Mouse (Mus musculus) limb, embryonic 14.5 days (tissue): ENCODE measurements around the gene Rptor. TPM values are rescaled to one million over a fixed set of nuclear protein-coding genes. Genes with fewer than 3 reads are reported as not detected.

Source experiments
- ATAC-seq: fragments of 200-750 bp; cut with Nextera tagmentation; 2 replicates; pipeline ENCODE4 v1.8.0; 2017; ENCODE audit warnings: low read depth, moderate number of reproducible peaks, moderate TSS enrichment; ENCODE audit not compliant: low FRiP score
- DNase-seq: peaks from one replicate; pipeline ENCODE4 v3.0.0-alpha.2; 2015; ENCODE audit warnings: low spot score
- H3K27ac ChIP-seq: fragments of 300-500 bp; sonication (generic); replicated peaks from 2 replicates; pipeline ENCODE4 v1.5.1; 2014; ENCODE audit warnings: low read depth, mild to moderate bottlenecking, low read length, moderate library complexity, mixed read lengths
- H3K27me3 ChIP-seq: fragments of 300-500 bp; sonication (generic); 2 replicates; pipeline ENCODE4 v1.6.1; 2014; ENCODE audit warnings: low read length, mixed read lengths; ENCODE audit not compliant: control insufficient read depth, insufficient read depth
- H3K36me3 ChIP-seq: fragments of 300-500 bp; sonication (generic); 2 replicates; pipeline ENCODE4 v1.6.1; 2014; ENCODE audit warnings: mild to moderate bottlenecking, low read length, moderate library complexity, mixed read lengths; ENCODE audit not compliant: control insufficient read depth, insufficient read depth
- H3K4me1 ChIP-seq: fragments of 300-500 bp; sonication (generic); 2 replicates; pipeline ENCODE4 v1.6.1; 2014; ENCODE audit warnings: antibody characterized with exemption, low read length, mixed read lengths; ENCODE audit not compliant: control insufficient read depth, insufficient read depth
- H3K4me2 ChIP-seq: fragments of 300-500 bp; sonication (generic); replicated peaks from 2 replicates; pipeline ENCODE4 v1.6.1; 2014; ENCODE audit warnings: low read depth, mild to moderate bottlenecking, low read length, moderate library complexity; ENCODE audit not compliant: severe bottlenecking
- H3K4me3 ChIP-seq: fragments of 300-500 bp; sonication (generic); replicated peaks from 2 replicates; pipeline ENCODE4 v1.5.1; 2014; ENCODE audit warnings: low read length
- H3K9ac ChIP-seq: fragments of 300-500 bp; sonication (generic); 2 replicates; pipeline ENCODE4 v1.6.1; 2014; ENCODE audit warnings: mild to moderate bottlenecking, low read depth, low read length, moderate library complexity; ENCODE audit not compliant: severe bottlenecking
- H3K9me3 ChIP-seq: fragments of 300-500 bp; sonication (generic); 2 replicates; pipeline ENCODE4 v1.6.1; 2016; ENCODE audit warnings: low read length; ENCODE audit not compliant: control insufficient read depth
- POLR2A ChIP-seq: fragments of 200-500 bp; IDR thresholded peaks from 2 replicates; pipeline ENCODE4 v1.8.0; 2012; ENCODE audit warnings: inconsistent platforms, mild to moderate bottlenecking, moderate library complexity, borderline replicate concordance; ENCODE audit not compliant: insufficient read depth, insufficient read length; ENCODE audit errors: extremely low read depth
- WGBS: fragments of 180-500 bp; shearing (Covaris S2); extraction: QIAGEN DNeasy Blood & Tissue Kit; methylation state at CpG from one replicate; pipeline ENCODE4 v1.1.7; 2014; 5-methylcytosine and 5-hydroxymethylcytosine counted together
- polyA plus RNA-seq, 2 experiments: library from polyadenylated mRNA; depleted of rRNA in 1 of 2; stranded (reverse) in 1 of 2; unstranded in 1 of 2; fragments of >200 nt; fragmentation: Nextera tagmentation in 1 of 2; extraction: Ambion mirVana in 1 of 2; gene quantifications; 2 replicates each; pipeline versions ENCODE4 v1.2.1 to v1.2.3; 2012 to 2014

Gene Rptor
- polyA plus RNA-seq, 2 experiments = 13.7 to 24.3 TPM

DNA sequence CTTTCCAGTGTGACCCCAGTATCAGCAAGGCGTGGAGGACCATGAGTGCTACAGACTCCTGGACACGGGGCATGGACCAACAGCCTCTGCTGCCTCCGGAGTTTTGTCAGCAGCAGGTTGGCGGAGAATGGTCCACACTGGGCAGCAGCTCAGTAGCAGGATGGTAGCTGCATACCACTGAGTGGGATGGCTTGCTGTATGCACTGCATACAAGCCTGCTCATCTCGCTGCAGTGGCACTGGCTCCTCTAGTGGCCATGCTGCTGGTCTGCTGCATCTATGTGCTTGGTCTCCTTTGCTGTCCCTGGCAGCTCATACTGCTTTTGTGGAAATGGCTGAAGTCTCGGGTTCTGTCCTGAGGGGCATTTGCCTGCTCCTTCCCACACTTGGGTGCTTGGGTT is 34.8 kb downstream of the Rptor start:
- H3K4me3 ChIP-seq = no peak overlapping the region
- no peak for TF ChIP-seq POLR2A
- no peaks in the 10 kb centered on the region for H3K4me1 ChIP-seq
- H3K27me3 ChIP-seq = no peaks in the 10 kb centered on the region
- H3K9me3 ChIP-seq = no peaks in the 10 kb centered on the region
- no peak overlapping the region for H3K27ac ChIP-seq
- WGBS = 77% methylated on average over 6 of the region's 6 CpGs
- ATAC-seq (no peak), DNase-seq (no peak)
- H3K36me3 ChIP-seq = no peaks in the 10 kb centered on the region
- H3K4me2 ChIP-seq = no peak overlapping the region
- no peak overlapping the region; the same call in 1 of the 2 replicates for H3K9ac ChIP-seq

DNA sequence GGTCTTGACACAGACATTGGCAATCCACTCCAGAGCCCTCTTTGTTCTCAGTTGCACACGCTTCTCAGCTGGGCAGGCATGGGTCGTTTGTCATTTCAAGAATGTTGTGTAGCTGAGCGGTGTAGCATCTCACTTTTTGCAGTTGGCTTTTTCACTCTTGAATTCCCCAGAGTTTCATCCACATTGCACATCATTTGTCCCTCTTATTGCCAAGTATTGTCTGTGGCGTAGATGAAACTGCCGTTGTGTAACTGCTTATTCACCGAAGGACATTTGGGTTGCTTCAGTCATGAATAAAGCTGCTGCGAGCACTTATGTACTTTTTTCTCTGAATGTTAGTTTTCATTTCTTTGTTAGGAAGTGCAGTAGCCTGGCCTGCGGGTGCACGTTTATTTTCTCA is 37.8 kb downstream of the Rptor start:
- H3K9ac ChIP-seq = no peak overlapping the region
- no peaks in the 10 kb centered on the region for H3K9me3 ChIP-seq
- no peaks in the 10 kb centered on the region; the same call in 1 of the 2 replicates for H3K4me1 ChIP-seq
- H3K4me2 ChIP-seq = no peak overlapping the region
- H3K27me3 ChIP-seq = no peaks in the 10 kb centered on the region
- H3K4me3 ChIP-seq = no peak overlapping the region
- ATAC-seq = no peak
- no peaks in the 10 kb centered on the region for H3K36me3 ChIP-seq
- no peak overlapping the region for H3K27ac ChIP-seq
- no peak for TF ChIP-seq POLR2A
- DNase-seq = no peak
- WGBS = 84% methylated on average over 9 of the region's 9 CpGs

DNA sequence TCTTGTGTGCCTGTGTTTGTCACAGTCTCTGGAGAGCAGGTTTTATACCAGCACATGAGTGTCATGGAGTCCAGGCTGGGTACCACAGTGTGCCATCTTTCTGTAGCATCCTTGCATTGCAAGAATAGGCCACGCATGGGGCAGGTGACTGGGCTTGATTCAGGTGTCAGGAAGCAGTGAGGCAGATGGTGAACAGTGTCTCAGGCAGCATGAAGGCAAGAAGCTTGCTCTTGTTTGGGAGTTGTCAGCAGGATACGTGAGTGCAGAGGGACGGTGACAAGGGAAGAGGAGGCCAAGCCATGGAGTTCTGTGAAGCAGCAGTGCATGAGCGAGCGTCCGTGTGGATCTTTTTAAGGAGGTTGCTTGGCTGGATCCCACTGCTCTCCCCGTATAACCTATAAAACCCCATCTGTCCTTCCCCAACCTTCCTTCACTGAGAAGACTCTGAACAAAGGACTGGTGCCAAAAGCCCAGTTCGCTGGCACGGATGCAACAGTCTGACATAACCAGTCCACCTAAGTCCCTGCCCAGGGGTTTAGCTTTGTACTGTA is 39.2 kb downstream of the Rptor start:
- Histone ChIP-seq H3K4me1 (no peaks in the 10 kb centered on the region; the same call in 1 of the 2 replicates), H3K27me3 (no peaks in the 10 kb centered on the region), H3K36me3 (no peaks in the 10 kb centered on the region), H3K9ac (no peak overlapping the region), H3K27ac (no peak overlapping the region), H3K9me3 (no peaks in the 10 kb centered on the region), H3K4me3 (no peak overlapping the region), H3K4me2 (no peak overlapping the region)
- ATAC-seq (no peak), DNase-seq (no peak)
- WGBS = 75% methylated on average over 9 of the region's 9 CpGs
- TF ChIP-seq POLR2A = no peak

DNA sequence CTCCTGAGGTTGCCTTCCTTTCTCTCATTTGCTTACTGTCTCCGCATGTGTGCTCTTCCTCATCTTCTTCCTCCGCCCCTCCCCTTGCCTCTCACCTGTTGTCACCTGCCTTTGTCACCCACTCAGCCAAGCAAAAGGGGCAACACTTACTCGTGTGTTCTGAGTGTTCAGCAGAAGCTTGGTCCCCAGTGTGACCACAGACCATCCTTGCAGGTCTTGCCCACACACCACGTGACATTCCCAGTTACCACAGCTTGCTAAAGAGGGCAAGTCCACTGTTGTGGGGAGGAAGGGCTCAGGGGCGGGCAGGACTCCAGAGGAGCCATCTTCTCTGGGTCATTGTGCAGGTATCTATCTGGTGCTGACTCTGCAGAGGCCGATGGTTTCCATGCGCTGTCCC is 40.6 kb downstream of the Rptor start:
- Histone ChIP-seq H3K27ac (no peak overlapping the region), H3K4me1 (peaks cover 3% of the 10 kb centered on the region; the same call in 1 of the 2 replicates), H3K4me3 (no peak overlapping the region), H3K9ac (no peak overlapping the region), H3K27me3 (no peaks in the 10 kb centered on the region), H3K4me2 (no peak overlapping the region), H3K9me3 (no peaks in the 10 kb centered on the region), H3K36me3 (no peaks in the 10 kb centered on the region)
- TF ChIP-seq POLR2A = no peak
- ATAC-seq (no peak), DNase-seq (no peak)
- 91% methylated on average over 7 of the region's 7 CpGs for WGBS

DNA sequence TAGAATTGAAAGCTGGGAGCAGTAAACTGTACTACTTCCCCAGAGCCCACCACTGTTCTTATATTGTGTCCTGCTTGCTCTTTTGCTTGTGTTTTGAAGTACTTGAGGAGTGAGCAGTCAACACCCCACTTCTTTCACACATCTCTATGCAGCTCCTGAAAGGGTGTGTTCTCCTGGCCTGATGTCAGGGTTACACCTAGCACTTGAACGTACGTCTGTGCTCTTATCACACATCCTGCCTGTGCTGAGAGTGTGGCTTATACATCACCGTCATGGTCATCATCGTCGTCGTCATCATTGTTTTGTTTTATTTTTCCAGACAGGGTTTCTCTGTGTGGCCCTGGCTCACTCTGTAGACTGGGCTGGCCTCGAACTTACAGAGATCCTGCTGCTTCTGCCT is 41.4 kb downstream of the Rptor start:
- H3K4me3 ChIP-seq = no peak overlapping the region
- no peak for ATAC-seq
- H3K27me3 ChIP-seq = no peaks in the 10 kb centered on the region
- H3K4me1 ChIP-seq = peaks cover 5% of the 10 kb centered on the region; the same call in 1 of the 2 replicates
- no peak overlapping the region for H3K9ac ChIP-seq
- no peak for TF ChIP-seq POLR2A
- H3K36me3 ChIP-seq = no peaks in the 10 kb centered on the region
- 82% methylated on average over 7 of the region's 7 CpGs for WGBS
- no peaks in the 10 kb centered on the region for H3K9me3 ChIP-seq
- H3K4me2 ChIP-seq = no peak overlapping the region
- H3K27ac ChIP-seq = no peak overlapping the region
- no peak for DNase-seq
